Mouse (Mus musculus): Measurements from ENCODE around the gene Rabgef1.

The Rabgef1 gene

DNA sequence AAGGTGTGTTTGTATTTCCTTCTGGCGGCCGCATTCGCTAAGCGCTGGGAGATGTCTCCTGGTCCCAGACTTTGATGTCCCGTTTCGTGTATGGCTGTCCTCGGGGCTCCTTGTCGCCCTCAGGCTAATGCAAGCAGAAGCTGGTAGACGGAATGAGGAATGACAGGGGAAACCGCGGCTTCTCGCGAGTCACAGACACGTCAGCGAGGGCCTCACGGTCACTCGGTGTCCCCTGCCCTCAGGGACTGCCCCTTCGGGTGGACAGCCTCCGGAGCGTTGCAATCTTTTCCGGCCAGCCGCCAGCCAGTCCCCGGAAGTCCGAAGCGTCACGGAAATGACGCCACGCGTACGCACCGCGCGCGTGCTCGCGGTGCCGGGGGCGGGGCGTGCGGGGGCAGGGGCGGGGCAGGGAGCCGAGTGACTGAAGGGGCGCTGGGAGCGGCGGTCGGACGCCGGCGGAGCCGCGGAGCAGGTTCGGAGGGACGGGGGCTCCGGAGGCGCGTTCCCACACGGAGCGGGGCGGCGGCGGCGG lies at the start of gene Rabgef1:
Rabgef1 (plus strand) TSS at position 376 of the 532 bp plus-strand sequence.
- peak; percentile 71 for DNase-seq (ENCODE audit: low read depth, low spot score)

GRCm38 (mm10) chr5:130122355-130122754 lies 49.2 kb upstream of the Rabgef1 start:
- DNase-seq (ENCODE audit: low read depth, low spot score) = no peak

- no peak for DNase-seq (ENCODE audit: low read depth, low spot score)
Measured at GRCm38 (mm10) chr5:130124271-130124670, 47.3 kb upstream of the Rabgef1 start.

GRCm38 (mm10) chr5:130128686-130129523 lies 42.7 kb upstream of the Rabgef1 start:
- no peak for DNase-seq (ENCODE audit: low read depth, low spot score)

DNA sequence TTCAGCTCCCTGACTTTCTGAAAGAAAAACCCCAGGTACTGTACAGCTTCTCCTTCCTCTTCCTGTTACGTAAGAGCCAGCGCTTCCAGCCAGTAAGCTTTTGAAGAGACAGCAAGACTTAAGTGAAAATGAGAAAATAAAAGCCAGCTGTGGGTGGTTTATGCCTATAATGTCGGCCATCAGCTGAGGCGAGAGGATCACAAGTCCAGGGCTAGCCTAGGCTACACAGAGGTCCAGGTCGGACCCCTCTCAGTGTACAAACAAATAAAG lies 42.1 kb upstream of the Rabgef1 start:
- DNase-seq (ENCODE audit: low read depth, low spot score) = no peak

DNA sequence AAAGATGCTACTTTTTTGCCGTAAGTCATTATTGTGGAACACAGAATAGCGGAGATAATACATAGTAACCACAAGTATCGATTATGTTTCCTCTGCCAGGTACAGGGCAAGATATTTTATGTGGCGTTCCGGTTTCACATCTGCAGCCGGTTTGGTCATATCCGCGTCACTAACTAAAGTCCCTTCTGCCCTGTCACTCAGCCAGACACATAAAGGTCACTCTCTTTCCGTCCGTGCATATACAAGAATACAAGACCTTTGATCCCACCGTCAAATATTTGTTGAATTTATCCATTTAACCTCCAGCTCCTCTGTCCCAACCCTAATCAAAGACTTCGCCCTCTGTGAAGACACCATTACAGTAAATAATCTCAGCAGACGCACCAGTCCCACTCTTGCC lies 35.0 kb upstream of the Rabgef1 start:
- no peak for DNase-seq (ENCODE audit: low read depth, low spot score)

DNA sequence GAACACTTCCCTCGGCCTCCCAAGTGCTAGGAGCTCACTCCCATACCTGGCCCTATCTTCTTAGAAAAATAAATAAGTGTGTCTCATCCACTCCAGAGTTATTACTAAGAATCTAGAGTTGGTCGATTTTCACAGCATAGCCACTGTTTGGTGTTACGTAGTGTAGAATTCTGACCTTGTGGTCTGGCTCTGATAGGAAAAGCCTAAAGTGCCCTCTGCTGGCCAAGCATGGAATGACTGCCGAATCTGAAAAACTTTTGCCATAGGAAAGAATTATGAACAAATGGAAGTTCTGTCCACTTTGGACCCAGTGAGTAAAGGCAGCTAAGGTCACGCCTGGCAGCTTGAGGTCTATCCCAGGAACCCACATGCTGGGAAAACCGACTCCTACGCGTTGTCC lies 32.2 kb upstream of the Rabgef1 start:
- DNase-seq (ENCODE audit: low read depth, low spot score) = peak; percentile 57

- no peak for DNase-seq (ENCODE audit: low read depth, low spot score)
Measured at GRCm38 (mm10) chr5:130141138-130141537, 30.5 kb upstream of the Rabgef1 start.

DNA sequence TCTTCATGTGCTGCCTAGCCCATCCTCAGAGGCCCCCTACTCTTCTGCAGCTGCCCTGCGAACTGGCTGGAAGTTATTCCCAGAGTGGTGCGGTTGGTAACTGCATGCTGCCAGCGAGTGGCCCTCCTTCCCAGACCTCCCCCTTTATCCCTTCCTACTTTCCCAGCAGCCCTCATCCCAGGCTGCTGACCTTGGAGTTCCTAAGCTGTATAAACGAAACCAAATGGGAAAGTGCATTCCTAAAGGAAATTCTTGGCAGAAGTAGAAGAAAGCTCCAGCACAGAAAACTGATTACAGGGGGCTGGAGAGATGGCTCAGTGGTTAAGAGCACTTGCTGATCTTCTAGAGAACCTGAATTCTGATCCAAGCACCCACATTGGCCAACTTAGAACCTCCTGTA lies 29.6 kb upstream of the Rabgef1 start:
- no peak for DNase-seq (ENCODE audit: low read depth, low spot score)

- DNase-seq (ENCODE audit: low read depth, low spot score) = no peak
Measured at GRCm38 (mm10) chr5:130143101-130143500, 28.5 kb upstream of the Rabgef1 start.

DNA sequence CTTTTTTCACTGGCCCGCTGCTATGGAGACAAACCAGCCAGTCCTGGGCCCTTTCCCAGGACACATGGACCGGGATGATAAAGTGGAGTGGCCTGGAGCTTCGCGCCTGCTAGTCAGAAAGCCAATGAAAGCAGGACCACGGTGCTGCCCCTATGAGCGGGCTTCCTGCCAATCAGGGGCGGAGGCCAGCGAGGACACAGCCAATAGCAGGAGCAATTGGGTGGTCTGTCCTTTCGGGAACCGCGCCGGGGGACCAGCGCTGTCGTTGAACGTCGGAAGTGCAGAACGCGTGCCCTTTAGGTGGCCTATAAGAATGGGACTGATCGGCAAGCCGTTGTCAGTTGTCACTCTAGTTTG lies 27.6 kb upstream of the Rabgef1 start:
- DNase-seq (ENCODE audit: low read depth, low spot score) = peak; percentile 52

- DNase-seq (ENCODE audit: low read depth, low spot score) = peak; percentile 98
Measured at GRCm38 (mm10) chr5:130144334-130145312, 27.0 kb upstream of the Rabgef1 start, which contains the start of gene Kctd7. Gene Kctd7, plus strand, starts transcription at chr5:130144861.

DNA sequence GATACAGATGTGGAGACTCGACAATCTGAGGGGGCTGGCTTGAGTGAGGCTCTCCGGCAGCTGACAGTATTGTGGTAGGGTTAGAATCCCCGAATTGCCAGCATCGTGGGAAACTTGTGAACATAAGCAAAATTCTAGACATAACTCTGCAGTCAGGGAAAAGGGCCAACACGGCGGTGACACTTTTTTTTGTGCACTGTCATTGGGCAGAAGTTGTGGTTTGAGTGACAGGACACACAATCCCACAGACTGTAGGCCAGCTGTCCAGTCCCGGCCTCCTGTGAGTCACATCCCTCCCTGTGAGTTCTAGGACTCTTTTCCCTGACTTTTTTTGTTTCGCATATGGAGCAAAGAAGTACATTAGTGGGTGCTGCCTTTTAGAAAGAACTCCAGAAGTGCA lies 25.6 kb upstream of the Rabgef1 start:
- DNase-seq (ENCODE audit: low read depth, low spot score) = no peak

- DNase-seq (ENCODE audit: low read depth, low spot score) = no peak
Measured at GRCm38 (mm10) chr5:130149726-130150310, 21.8 kb upstream of the Rabgef1 start.

DNA sequence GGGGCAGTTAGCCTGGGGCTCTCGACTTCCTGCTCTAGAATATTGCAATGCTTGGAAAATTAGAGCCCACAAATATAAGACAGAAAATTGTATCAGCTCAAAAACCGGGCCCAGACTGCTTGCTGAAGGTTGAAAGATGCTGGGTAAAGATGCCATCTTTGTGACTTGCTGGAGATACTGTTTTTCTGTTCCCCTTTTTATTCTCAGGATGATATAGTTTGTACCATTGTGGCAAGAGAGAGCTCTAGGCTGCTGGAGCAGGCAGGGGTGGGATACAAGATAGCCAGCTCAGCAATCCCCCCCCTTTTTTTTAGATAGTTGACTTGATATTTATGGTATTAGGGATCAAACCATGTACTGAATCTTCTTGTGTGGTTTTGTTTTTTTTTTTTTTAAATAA lies 17.3 kb upstream of the Rabgef1 start:
- no peak for DNase-seq (ENCODE audit: low read depth, low spot score)

GRCm38 (mm10) chr5:130158545-130158944 lies 13.1 kb upstream of the Rabgef1 start:
- DNase-seq (ENCODE audit: low read depth, low spot score) = no peak

DNA sequence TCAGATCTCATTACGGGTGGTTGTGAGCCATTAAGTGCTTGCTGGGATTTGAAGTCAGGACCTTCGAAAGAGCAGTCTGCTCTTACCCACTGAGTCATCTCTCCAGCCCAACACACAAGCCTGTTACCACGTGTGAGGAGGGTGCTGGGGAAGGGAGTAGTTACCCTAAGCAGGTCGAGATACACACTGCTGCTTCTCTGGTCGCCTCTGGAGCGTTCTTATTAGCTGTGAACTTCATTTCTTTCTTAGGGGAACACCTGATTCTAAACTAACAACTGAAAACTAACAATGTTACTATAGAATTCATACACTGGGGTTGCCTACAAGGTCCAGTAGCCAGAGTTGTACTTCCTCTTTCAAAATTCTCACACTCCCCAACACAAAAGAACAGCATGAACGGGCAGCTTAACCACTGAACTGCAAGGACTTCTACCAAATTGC lies 11.8 kb upstream of the Rabgef1 start:
- DNase-seq (ENCODE audit: low read depth, low spot score) = no peak

GRCm38 (mm10) chr5:130163670-130164069 lies 7.9 kb upstream of the Rabgef1 start:
- DNase-seq (ENCODE audit: low read depth, low spot score) = peak; percentile 81

- no peak for DNase-seq (ENCODE audit: low read depth, low spot score)
Measured at GRCm38 (mm10) chr5:130165213-130165612, 6.4 kb upstream of the Rabgef1 start.

GRCm38 (mm10) chr5:130169109-130169508 lies 2.5 kb upstream of the Rabgef1 start:
- no peak for DNase-seq (ENCODE audit: low read depth, low spot score)

- DNase-seq (ENCODE audit: low read depth, low spot score) = no peak
Measured at GRCm38 (mm10) chr5:130170666-130171422, 754 bp upstream of the Rabgef1 start.
